Mouse (Mus musculus) CH12.LX (cell line): Measurements from ENCODE around the gene Pde11a. TPM values are rescaled to one million over a fixed set of nuclear protein-coding genes. Genes with fewer than 3 reads are reported as not detected.

Experiments
- DNase-seq: peaks from one replicate; pipeline ENCODE4 v3.0.0-alpha.2; 2013; ENCODE audit errors: extremely low read depth
- H3K27ac ChIP-seq: 2 replicates; pipeline ENCODE4 v1.5.1; 2012; ENCODE audit warnings: low read depth, mild to moderate bottlenecking, control low read depth, moderate library complexity; ENCODE audit not compliant: insufficient read depth
- H3K27me3 ChIP-seq: replicated peaks from 2 replicates; pipeline ENCODE3; 2012; ENCODE audit warnings: inconsistent platforms
- H3K36me3 ChIP-seq, 2 experiments: replicated peaks in 1 of 2; 2 replicates each; pipeline versions ENCODE3 to v1.6.1; 2012; ENCODE audit warnings: inconsistent platforms in 1 of 2, low read length in 1 of 2, mild to moderate bottlenecking in 1 of 2, mixed read lengths in 1 of 2, moderate library complexity in 1 of 2; ENCODE audit not compliant: control insufficient read depth in 1 of 2, insufficient read depth in 1 of 2
- H3K4me1 ChIP-seq, 2 experiments: 2 replicates each; pipeline ENCODE4 v1.6.1; 2012; ENCODE audit warnings: inconsistent platforms in 1 of 2, moderate library complexity in 1 of 2; ENCODE audit not compliant: insufficient read depth in 2 of 2, control insufficient read depth in 1 of 2
- H3K4me2 ChIP-seq: 2 replicates; pipeline ENCODE4 v1.6.1; 2012; ENCODE audit warnings: low read depth, mild to moderate bottlenecking, control low read depth; ENCODE audit not compliant: poor library complexity, insufficient read depth, severe bottlenecking
- H3K4me3 ChIP-seq, 3 experiments: fragments of 150-350 bp in 1 of 3; sonication (generic) in 1 of 3; replicated peaks in 1 of 3; 2 replicates each; pipeline versions ENCODE3 to v1.5.1; 2011 to 2012; ENCODE audit warnings: low read depth in 2 of 3, low read length in 2 of 3, mild to moderate bottlenecking in 2 of 3, moderate library complexity in 2 of 3, control low read depth in 1 of 3, improper control_type of control experiment in 1 of 3, inconsistent platforms in 1 of 3, mixed read lengths in 1 of 3; ENCODE audit not compliant: poor library complexity in 1 of 3
- H3K79me2 ChIP-seq: replicated peaks from 2 replicates; pipeline ENCODE4 v1.6.1; 2012; ENCODE audit warnings: mild to moderate bottlenecking, moderate library complexity; ENCODE audit not compliant: control insufficient read depth, poor library complexity, insufficient read depth, severe bottlenecking; ENCODE audit errors: extremely low read depth
- H3K9ac ChIP-seq: 2 replicates; pipeline ENCODE4 v1.6.1; 2012; ENCODE audit warnings: low read depth, mild to moderate bottlenecking, control low read depth, moderate library complexity; ENCODE audit not compliant: insufficient read depth
- H3K9me3 ChIP-seq: replicated peaks from 2 replicates; pipeline ENCODE3; 2012; ENCODE audit warnings: low read length, inconsistent platforms, mixed read lengths
- BHLHE40 ChIP-seq: IDR thresholded peaks from 2 replicates; pipeline ENCODE4 v1.6.1; 2011; ENCODE audit warnings: mild to moderate bottlenecking, low read depth, low read length, improper control_type of control experiment
- CHD1 ChIP-seq: IDR thresholded peaks from 2 replicates; pipeline ENCODE4 v1.6.1; 2012; ENCODE audit warnings: low read depth, low read length, improper control_type of control experiment, inconsistent platforms
- CTCF ChIP-seq, 2 experiments: IDR thresholded peaks in 1 of 2; conservative IDR thresholded peaks in 1 of 2; 2 replicates each; pipeline ENCODE4 v1.5.1; 2011 to 2012; ENCODE audit warnings: low read depth in 2 of 2, low read length in 2 of 2, improper control_type of control experiment in 1 of 2, inconsistent platforms in 1 of 2, mild to moderate bottlenecking in 1 of 2, moderate library complexity in 1 of 2
- IRF4 ChIP-seq: IDR thresholded peaks from 2 replicates; pipeline ENCODE4 v1.6.1; 2014; ENCODE audit warnings: low read depth, mild to moderate bottlenecking, inconsistent platforms, low read length, improper control_type of control experiment
- JUND ChIP-seq: conservative IDR thresholded peaks from 2 replicates; pipeline ENCODE4 v1.6.1; 2011; ENCODE audit warnings: low read depth, low read length, improper control_type of control experiment
- KAT2A ChIP-seq: IDR thresholded peaks from 2 replicates; pipeline ENCODE4 v1.6.1; 2012; ENCODE audit warnings: low read length, improper control_type of control experiment, inconsistent platforms; ENCODE audit not compliant: insufficient replicate concordance
- MAX ChIP-seq: IDR thresholded peaks from 2 replicates; pipeline ENCODE4 v1.6.1; 2011; ENCODE audit warnings: low read length, improper control_type of control experiment
- MXI1 ChIP-seq: IDR thresholded peaks from 2 replicates; pipeline ENCODE4 v1.6.1; 2011; ENCODE audit warnings: mild to moderate bottlenecking, low read depth, low read length, improper control_type of control experiment
- RAD21 ChIP-seq: IDR thresholded peaks from 2 replicates; pipeline ENCODE4 v1.6.1; 2011; ENCODE audit warnings: low read depth, mild to moderate bottlenecking, low read length, improper control_type of control experiment, moderate library complexity
- SMC3 ChIP-seq: IDR thresholded peaks from 2 replicates; pipeline ENCODE4 v1.6.1; 2011; ENCODE audit warnings: low read depth, low read length, improper control_type of control experiment
- USF1 ChIP-seq: IDR thresholded peaks from 2 replicates; pipeline ENCODE4 v1.6.1; 2014; ENCODE audit warnings: low read depth, mild to moderate bottlenecking, inconsistent platforms, low read length, improper control_type of control experiment
- ZKSCAN1 ChIP-seq: IDR thresholded peaks from 2 replicates; pipeline ENCODE4 v1.6.1; 2012; ENCODE audit warnings: low read depth, inconsistent platforms, low read length, improper control_type of control experiment, borderline replicate concordance
- ZNF384 ChIP-seq: IDR thresholded peaks from 2 replicates; pipeline ENCODE4 v1.6.1; 2012; ENCODE audit warnings: low read depth, low read length, improper control_type of control experiment, inconsistent platforms
- dilution Hi-C: fragments of 300-500 bp; cut with MboI; formaldehyde crosslinking; loops from 2 replicates; pipeline ENCODE4 v1.14.3; 2020; ENCODE audit warnings: low sequenced_read_pairs; ENCODE audit not compliant: extremely low pct_unique_long_range_greater_than_20kb, extremely low pct_ligation_motif_present
- in situ Hi-C: fragments of 300-500 bp; cut with MboI; formaldehyde crosslinking; loops from 3 replicates; pipeline ENCODE4 v1.14.3; 2019; ENCODE audit warnings: low sequenced_read_pairs, low pct_ligation_motif_present, low pct_unique_long_range_greater_than_20kb, mixed read lengths
- polyA plus RNA-seq: library from polyadenylated mRNA; unstranded; fragments of >175 nt; gene quantifications from 2 replicates; pipeline ENCODE4 v1.2.1, GENCODE M21; 2012; ENCODE audit warnings: low read depth; ENCODE audit not compliant: insufficient read length
- total RNA-seq, 2 experiments: library from RNA; depleted of rRNA; stranded (reverse); fragments of 300-350 nt in 1 of 2; fragments of >200 nt in 1 of 2; gene quantifications; 2 replicates each; pipeline ENCODE4 v1.2.3; 2012 to 2014

Gene Pde11a
- total and polyA plus RNA-seq, 3 experiments, result 0.14 to 0.38 (median 0.21) TPM

- Histone ChIP-seq H3K9ac (no peak overlapping the region), H3K4me2 (peak overlapping the region; percentile 37)
- DNase-seq, result no peak
Observed at GRCm38 (mm10) chr2:76368861-76369660, 30.5 kb upstream of the Pde11a start.

GRCm38 (mm10) chr2:76367188-76367922 lies 28.8 kb upstream of the Pde11a start:
- DNase-seq, result peak; percentile 81
- no peak overlapping the region for H3K9ac ChIP-seq
- H3K27ac ChIP-seq, result no peak overlapping the region
- TF ChIP-seq ZKSCAN1 (no peak), MXI1 (no peak), CHD1 (no peak), USF1 (no peak), BHLHE40 (peak; percentile 59; the same call in 1 of the 2 replicates), CTCF (conservative IDR thresholded peaks at IDR 0.05 in 1 of 2, IDR thresholded peaks at IDR 0.05 in 1 of 2; ENCODE audit: low read depth in 2 of 2, low read length in 2 of 2) (peak; percentile 80 to 91), MAX (no peak), JUND (0 out of 2 replicates have a peak, but pooled peaks have one; percentile 12), RAD21 (peak; percentile 86), SMC3 (peak; percentile 72), KAT2A (no peak)
- peaks cover 25% of the 10 kb centered on the region for H3K79me2 ChIP-seq
- no peaks in the 10 kb centered on the region for H3K27me3 ChIP-seq
- H3K4me2 ChIP-seq, result peak overlapping the region; percentile 45; the same call in 1 of the 2 replicates
- H3K4me1 ChIP-seq, result peaks cover 2 to 27% of the 10 kb centered on the region in 2 experiments; a peak in 2 of 4 replicates
- in situ Hi-C loops (loop anchor here (5.0 kb wide), 1 partner anchor 230 kb away; no protein-coding TSS in a partner anchor), dilution Hi-C loops (no loop called here)
- no peaks in the 10 kb centered on the region for H3K9me3 ChIP-seq
- H3K36me3 ChIP-seq, result peaks cover 2 to 9% of the 10 kb centered on the region in 2 experiments
- H3K4me3 ChIP-seq, result no peak overlapping the region

More at GRCm38 (mm10) chr2:76368861-76369660, 30.5 kb upstream of the Pde11a start:
- H3K27me3 ChIP-seq, result no peaks in the 10 kb centered on the region
- peaks cover 10 to 25% of the 10 kb centered on the region in 2 experiments for H3K36me3 ChIP-seq
- TF ChIP-seq ZNF384 (peak; percentile 73), IRF4 (no peak)
- H3K4me1 ChIP-seq, result peaks cover 2 to 40% of the 10 kb centered on the region in 2 experiments; a peak in 2 of 4 replicates
- H3K79me2 ChIP-seq, result peaks cover 28% of the 10 kb centered on the region
- dilution Hi-C loops (no loop called here), in situ Hi-C loops (loop anchor here (5.0 kb wide), 1 partner anchor 228 kb away; no protein-coding TSS in a partner anchor)
- no peaks in the 10 kb centered on the region for H3K9me3 ChIP-seq
- no peak overlapping the region for H3K4me3 ChIP-seq
- H3K27ac ChIP-seq, result no peak overlapping the region
